In the genomic region with DNA sequence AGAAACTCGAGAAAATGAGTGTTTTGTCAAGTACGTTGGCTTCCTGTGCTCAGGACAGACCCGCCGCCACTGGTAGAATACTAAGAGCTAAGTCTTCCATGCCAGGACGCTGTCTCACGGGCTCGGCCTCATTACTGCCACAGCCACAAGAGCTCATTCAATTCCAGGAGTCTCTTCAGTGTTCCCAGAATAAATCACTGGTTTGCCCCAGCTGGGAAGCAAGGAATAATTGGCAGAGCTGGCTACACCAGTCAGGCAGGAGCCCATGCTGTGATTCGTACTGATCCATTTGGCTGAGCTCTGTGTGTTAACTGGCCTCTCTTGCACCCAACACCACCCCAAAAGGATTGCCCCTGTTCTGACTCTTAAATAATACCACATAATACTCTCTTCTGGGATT, we compare ENCODE assay signal across 13 mouse cellular contexts. TPM values are rescaled to one million over a fixed set of nuclear protein-coding genes. Genes with fewer than 3 reads are reported as not detected.
DNase-seq lines count a peak whose midpoint lies in the region; ATAC-seq lines count a peak whose summit lies in the region.
"Had no signal": no experiment of that assay in that cellular context is flagged by ENCODE, and none has a peak within 500 bp of the region (broad histone marks: within the 10 kb centered on the region; RNA-seq: fewer than 3 reads in every experiment).

No protein-coding gene starts in this region.

- no peak overlapping the region for H3K27ac ChIP-seq in midbrain, embryonic 14.5 days (replicated peaks; ENCODE audit: low read depth, low read length)
- H3K27ac ChIP-seq in midbrain, embryonic 11.5 days (ENCODE audit: low read depth, low read length) = no peak overlapping the region
- H3K27ac ChIP-seq in heart, embryonic 10.5 days = no peak overlapping the region
- H3K27ac ChIP-seq: limb, embryonic 10.5 days had no signal

- H3K9ac ChIP-seq in midbrain, embryonic 14.5 days (replicated peaks; ENCODE audit: low read length) = no peak overlapping the region
- no peak overlapping the region for H3K9ac ChIP-seq in midbrain, embryonic 11.5 days (ENCODE audit: low read length)

- WGBS in midbrain, embryonic 14.5 days = 75% methylated on average over 8 of the region's 8 CpGs
- WGBS in midbrain, embryonic 11.5 days = 88% methylated on average over 8 of the region's 8 CpGs
- WGBS in heart, embryonic 10.5 days = 81% methylated on average over 8 of the region's 8 CpGs

- no peak for ATAC-seq in midbrain, embryonic 14.5 days (ENCODE audit: low FRiP score, low TSS enrichment)
- ATAC-seq in midbrain, embryonic 11.5 days (ENCODE audit: low FRiP score) = no peak
- ATAC-seq in megakaryocyte-erythroid progenitor cell, adult 5-6 weeks (replicated peaks; ENCODE audit: low FRiP score, low TSS enrichment, poor library complexity, severe bottlenecking) = no peak

- H3K27me3 ChIP-seq in midbrain, embryonic 14.5 days (ENCODE audit: control insufficient read depth, insufficient read depth, low read length) = no peaks in the 10 kb centered on the region
- no peaks in the 10 kb centered on the region for H3K27me3 ChIP-seq in midbrain, embryonic 11.5 days (ENCODE audit: control insufficient read depth, insufficient read depth, low read length)
- H3K27me3 ChIP-seq in heart, embryonic 10.5 days (ENCODE audit: insufficient read depth, poor library complexity, severe bottlenecking) = no peaks in the 10 kb centered on the region

- intact Hi-C loops in left cerebral cortex, postnatal 14 days (cut with DNase I) = loop anchor here (5.0 kb wide), 1 partner anchor 33 kb away; no protein-coding TSS in a partner anchor

- H3K4me2 ChIP-seq in midbrain, embryonic 14.5 days (ENCODE audit: low read length) = no peak overlapping the region
- H3K4me2 ChIP-seq in midbrain, embryonic 11.5 days = no peak overlapping the region
- H3K4me2 ChIP-seq: heart, embryonic 11.5 days had no signal

- H3K9me3 ChIP-seq in midbrain, embryonic 14.5 days (ENCODE audit: control insufficient read depth, low read length) = no peaks in the 10 kb centered on the region
- no peaks in the 10 kb centered on the region for H3K9me3 ChIP-seq in midbrain, embryonic 11.5 days (ENCODE audit: control insufficient read depth, low read length)
- H3K9me3 ChIP-seq in heart, embryonic 10.5 days = no peaks in the 10 kb centered on the region
- H3K9me3 ChIP-seq: limb, embryonic 10.5 days had no signal

- no peaks in the 10 kb centered on the region for H3K4me1 ChIP-seq in midbrain, embryonic 14.5 days (ENCODE audit: control insufficient read depth, insufficient read depth, low read length)
- no peaks in the 10 kb centered on the region for H3K4me1 ChIP-seq in midbrain, embryonic 11.5 days (ENCODE audit: control insufficient read depth, insufficient read depth, low read length)
- H3K4me1 ChIP-seq in heart, embryonic 10.5 days = peaks cover 3% of the 10 kb centered on the region; the same call in 1 of the 2 replicates

- peak; percentile 33 for DNase-seq in midbrain, embryonic 14.5 days
- DNase-seq in midbrain, embryonic 11.5 days (ENCODE audit: low spot score, missing footprints) = no peak
- DNase-seq in frontal cortex, postnatal 14 days (ENCODE audit: low spot score in 2 of 2) = peak; percentile 34 to 68
- DNase-seq in left cerebral cortex, postnatal 14 days (ENCODE audit: low spot score in 2 of 2) = peak; percentile 63 to 82
- no peak for DNase-seq in thymus, postnatal 14 days
- no peak for DNase-seq in heart, embryonic 10.5 days (ENCODE audit: low spot score)
- DNase-seq: kidney, adult 11 months; lung, adult 2 months; thymus, adult 2 months had no signal

- H3K4me3 ChIP-seq in midbrain, embryonic 14.5 days (replicated peaks; ENCODE audit: low read depth, low read length) = no peak overlapping the region
- no peak overlapping the region for H3K4me3 ChIP-seq in midbrain, embryonic 11.5 days (ENCODE audit: low read depth, low read length)
- H3K4me3 ChIP-seq in heart, embryonic 10.5 days = no peak overlapping the region
- H3K4me3 ChIP-seq: limb, embryonic 10.5 days; myocyte had no signal

- H3K36me3 ChIP-seq in midbrain, embryonic 14.5 days (ENCODE audit: control insufficient read depth, insufficient read depth, low read length) = no peaks in the 10 kb centered on the region
- H3K36me3 ChIP-seq in midbrain, embryonic 11.5 days (ENCODE audit: control insufficient read depth, insufficient read depth, low read length) = no peaks in the 10 kb centered on the region
- H3K36me3 ChIP-seq in heart, embryonic 10.5 days = no peaks in the 10 kb centered on the region

RNA-seq across cellular contexts. Expression of a gene that starts 45.0 kb away (rescaled TPM):
- polyA plus RNA-seq in midbrain, embryonic 14.5 days (2014; fragmentation: Nextera tagmentation; extraction: Ambion mirVana) = 21.6 and 26.2 TPM in 2 replicates
- 24.7 and 25.5 TPM in 2 replicates for polyA plus RNA-seq in midbrain, embryonic 11.5 days (2014; fragmentation: Nextera tagmentation; extraction: Ambion mirVana)
- total RNA-seq in left cerebral cortex, postnatal 14 days (2021) = 10 to 100 TPM; 38.7 to 39.8 TPM
- 12.5 and 13.4 TPM in 2 replicates for total RNA-seq in megakaryocyte-erythroid progenitor cell, adult 5-6 weeks (2014; fragmentation: Nextera tagmentation)
- 9.9 and 18.6 TPM in 2 replicates for total RNA-seq in megakaryocyte-erythroid progenitor cell, adult 5-6 weeks (2017)
- 9.7 and 17.8 TPM in 2 replicates for polyA plus RNA-seq in heart, embryonic 10.5 days (2016; fragmentation: Nextera tagmentation; extraction: Ambion mirVana)
- polyA plus RNA-seq: myocyte had no signal

Comparison
In these comparisons a context has a peak if more than half of its experiments do, and no peak if none do; other contexts are left out.
1. DNase-seq: peak in midbrain, embryonic 14.5 days (single experiment), frontal cortex, postnatal 14 days (2 of 2) and left cerebral cortex, postnatal 14 days (2 of 2); none in midbrain, embryonic 11.5 days (single experiment), thymus, postnatal 14 days (single experiment) and heart, embryonic 10.5 days (single experiment).